Mouse (Mus musculus) G1E (cell line): ENCODE results near the gene Rnf114.

Experiments
- CTCF ChIP-seq: IDR thresholded peaks from 2 replicates; pipeline ENCODE4 v1.5.1; 2012; ENCODE audit warnings: low read depth, low read length, inconsistent platforms, mixed read lengths
- GATA1 ChIP-seq: IDR thresholded peaks from 2 replicates; pipeline ENCODE4 v1.6.1; 2012; ENCODE audit warnings: borderline replicate concordance, low read length, inconsistent platforms, mixed read lengths
- POLR2AphosphoS5 ChIP-seq: IDR thresholded peaks from 2 replicates; pipeline ENCODE4 v1.6.1; 2012; ENCODE audit warnings: low read depth, low read length, inconsistent platforms; ENCODE audit not compliant: insufficient replicate concordance

DNA sequence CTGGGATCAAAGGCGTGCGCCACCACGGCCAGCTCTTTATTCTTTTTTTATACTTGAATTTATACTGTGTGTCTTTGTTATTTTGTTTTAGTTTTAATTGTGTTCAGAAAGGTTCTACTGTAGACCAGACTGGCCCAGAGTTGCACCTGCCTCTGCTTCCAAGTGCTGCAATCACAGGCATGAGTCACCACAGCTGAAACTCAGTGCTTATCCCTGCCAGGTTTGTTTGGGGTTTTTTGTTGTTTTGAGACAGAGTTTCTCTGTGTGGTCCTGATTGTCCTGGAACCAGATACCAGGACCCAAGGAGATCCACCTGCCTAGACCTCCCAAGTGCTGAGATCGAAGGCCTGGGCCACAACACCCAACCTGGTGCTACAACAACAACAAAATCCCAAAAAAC is 16.1 kb downstream of the Rnf114 start:
- TF ChIP-seq GATA1: no peak
- no peak for TF ChIP-seq CTCF
- no peak for TF ChIP-seq POLR2AphosphoS5
